Mouse (Mus musculus) hindbrain, embryonic 10.5 days (tissue): ENCODE measurements around the gene Gucy1b2. TPM values are rescaled to one million over a fixed set of nuclear protein-coding genes. Genes with fewer than 3 reads are reported as not detected.

Experiments
- DNase-seq: peaks from one replicate; pipeline ENCODE4 v3.0.0-alpha.2; 2017; ENCODE audit warnings: low spot score
- H3K27ac ChIP-seq: fragments of 300-500 bp; sonication (generic); 2 replicates; pipeline ENCODE4 v1.5.1; 2016; ENCODE audit warnings: mild to moderate bottlenecking, moderate library complexity
- H3K27me3 ChIP-seq: fragments of 300-500 bp; sonication (generic); 2 replicates; pipeline ENCODE4 v1.6.1; 2016; ENCODE audit warnings: mild to moderate bottlenecking; ENCODE audit not compliant: poor library complexity, insufficient read depth, severe bottlenecking
- H3K36me3 ChIP-seq: fragments of 300-500 bp; sonication (generic); 2 replicates; pipeline ENCODE4 v1.6.1; 2016; ENCODE audit warnings: mild to moderate bottlenecking, moderate library complexity
- H3K4me1 ChIP-seq: fragments of 300-500 bp; sonication (generic); replicated peaks from 2 replicates; pipeline ENCODE4 v1.6.1; 2016; ENCODE audit warnings: mild to moderate bottlenecking
- H3K4me3 ChIP-seq: fragments of 300-500 bp; sonication (generic); 2 replicates; pipeline ENCODE4 v1.5.1; 2016; ENCODE audit warnings: mild to moderate bottlenecking, moderate library complexity
- H3K9me3 ChIP-seq: fragments of 300-500 bp; sonication (generic); 2 replicates; pipeline ENCODE4 v1.6.1; 2016; ENCODE audit warnings: mild to moderate bottlenecking, moderate library complexity
- WGBS: fragments of 180-500 bp; shearing (Covaris S2); methylation state at CpG from one replicate; pipeline ENCODE4 v1.1.7; 2016; 5-methylcytosine and 5-hydroxymethylcytosine counted together
- polyA plus RNA-seq: library from polyadenylated mRNA; unstranded; fragments of >200 nt; fragmentation: Nextera tagmentation; extraction: Ambion mirVana; gene quantifications from 2 replicates; pipeline ENCODE4 v1.2.1, GENCODE M21; 2016

Gucy1b2 gene
- polyA plus RNA-seq, 1 experiment from 2014 or later, result 0.09 TPM

DNA sequence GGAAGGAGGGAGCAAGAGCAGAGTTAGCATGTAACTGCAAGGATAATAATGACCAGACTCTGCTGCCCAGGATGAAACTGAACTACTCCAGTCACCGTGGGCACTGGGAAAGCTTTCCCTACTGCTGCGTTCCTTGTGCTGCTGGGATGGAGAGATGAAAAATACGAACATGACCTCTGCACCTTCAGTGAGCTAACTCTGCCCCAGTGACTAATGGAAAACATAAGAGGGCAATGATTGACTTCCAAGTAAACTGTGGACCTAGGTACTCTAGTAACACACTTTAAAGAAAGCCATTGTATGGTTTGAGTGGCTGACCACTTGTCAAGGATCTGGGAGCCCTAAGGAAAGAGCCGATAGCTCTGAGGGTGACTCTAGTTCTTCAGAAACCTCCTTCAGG, 17.9 kb downstream of the Gucy1b2 start:
- 80% methylated on average over 4 of the region's 4 CpGs for WGBS

DNA sequence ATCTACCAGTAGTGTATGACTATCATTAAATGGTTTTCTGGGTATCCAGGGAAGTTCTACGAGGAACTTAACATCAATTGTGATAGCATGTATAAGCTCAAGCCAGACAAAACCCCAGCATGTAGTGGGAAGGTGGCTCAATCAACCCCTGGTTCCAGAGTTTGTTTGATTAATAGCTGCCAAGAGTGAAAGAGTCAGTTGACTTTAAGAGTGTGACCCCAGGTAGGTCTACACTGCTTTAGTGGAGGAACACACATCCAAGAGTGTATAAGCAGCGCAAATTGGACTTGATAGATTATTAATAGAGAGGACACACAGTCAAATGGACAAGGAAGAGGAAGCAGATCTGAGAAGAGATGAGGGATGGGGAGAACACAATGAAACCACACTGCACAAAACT, 18.3 kb downstream of the Gucy1b2 start:
- WGBS, result 87% methylated on average over 2 of the region's 2 CpGs
- H3K4me1 ChIP-seq, result no peaks in the 10 kb centered on the region

More for the DNA sequence above, 17.9 kb downstream of the Gucy1b2 start:
- Histone ChIP-seq H3K9me3 (no peaks in the 10 kb centered on the region), H3K27ac (no peak overlapping the region), H3K27me3 (no peaks in the 10 kb centered on the region), H3K4me3 (no peak overlapping the region), H3K36me3 (no peaks in the 10 kb centered on the region), H3K4me1 (no peaks in the 10 kb centered on the region)
- DNase-seq, result no peak

DNA sequence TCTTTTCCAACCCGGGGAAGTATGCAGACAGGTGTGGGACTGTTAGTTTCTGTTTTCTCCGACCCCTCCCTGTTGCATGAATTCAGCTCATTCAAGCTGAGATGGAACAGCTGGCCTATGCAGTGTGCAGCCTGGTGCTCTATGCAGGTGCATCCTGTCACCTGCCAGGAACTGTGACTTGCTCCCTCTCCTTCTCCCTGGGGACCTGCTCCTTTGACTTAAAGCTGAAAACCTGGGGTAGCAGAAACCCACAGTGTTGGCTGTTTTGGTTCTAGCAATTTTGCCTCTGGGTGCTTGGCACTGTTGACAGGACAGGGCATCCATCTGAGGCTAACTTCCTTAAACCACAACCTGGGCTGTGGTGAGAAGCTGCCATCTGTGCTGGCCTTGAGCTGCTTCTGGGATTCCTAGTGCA, 30.8 kb downstream of the Gucy1b2 start:
- no peaks in the 10 kb centered on the region; the same call in 1 of the 2 replicates for H3K4me1 ChIP-seq
- no peak overlapping the region for H3K4me3 ChIP-seq
- WGBS, result 73% methylated on average over 2 of the region's 2 CpGs
- H3K9me3 ChIP-seq, result no peaks in the 10 kb centered on the region
- H3K36me3 ChIP-seq, result no peaks in the 10 kb centered on the region
- no peak overlapping the region for H3K27ac ChIP-seq
- DNase-seq, result no peak
- H3K27me3 ChIP-seq, result no peaks in the 10 kb centered on the region

More for the DNA sequence above, 18.3 kb downstream of the Gucy1b2 start:
- Histone ChIP-seq H3K27me3 (no peaks in the 10 kb centered on the region), H3K36me3 (no peaks in the 10 kb centered on the region), H3K9me3 (no peaks in the 10 kb centered on the region), H3K4me3 (no peak overlapping the region), H3K27ac (no peak overlapping the region)
- no peak for DNase-seq

DNA sequence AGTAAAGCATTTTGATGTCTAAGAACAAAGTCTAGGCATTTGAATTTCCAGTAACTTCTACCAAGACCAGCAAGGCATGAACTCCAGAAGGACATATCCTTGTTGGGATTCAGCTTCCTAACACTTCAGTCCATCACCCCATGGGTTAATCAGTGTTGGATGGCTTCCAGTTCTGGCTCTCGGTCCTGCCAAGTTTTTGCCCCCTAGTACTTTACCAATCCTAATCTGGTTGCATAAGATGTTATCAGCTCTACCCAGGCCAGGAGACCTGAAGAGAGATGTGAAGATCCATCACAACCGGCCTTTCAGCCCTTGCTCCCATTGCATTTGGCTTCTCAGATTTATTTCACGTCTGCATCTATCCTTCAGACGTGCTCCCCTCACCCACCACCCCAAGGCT, 33.8 kb downstream of the Gucy1b2 start:
- no peak overlapping the region for H3K4me3 ChIP-seq
- H3K27ac ChIP-seq, result no peak overlapping the region
- 86% methylated on average over 4 of the region's 4 CpGs for WGBS
- DNase-seq, result no peak
- no peaks in the 10 kb centered on the region for H3K27me3 ChIP-seq
- no peaks in the 10 kb centered on the region for H3K36me3 ChIP-seq
- H3K4me1 ChIP-seq, result peaks cover 1% of the 10 kb centered on the region
- H3K9me3 ChIP-seq, result no peaks in the 10 kb centered on the region

DNA sequence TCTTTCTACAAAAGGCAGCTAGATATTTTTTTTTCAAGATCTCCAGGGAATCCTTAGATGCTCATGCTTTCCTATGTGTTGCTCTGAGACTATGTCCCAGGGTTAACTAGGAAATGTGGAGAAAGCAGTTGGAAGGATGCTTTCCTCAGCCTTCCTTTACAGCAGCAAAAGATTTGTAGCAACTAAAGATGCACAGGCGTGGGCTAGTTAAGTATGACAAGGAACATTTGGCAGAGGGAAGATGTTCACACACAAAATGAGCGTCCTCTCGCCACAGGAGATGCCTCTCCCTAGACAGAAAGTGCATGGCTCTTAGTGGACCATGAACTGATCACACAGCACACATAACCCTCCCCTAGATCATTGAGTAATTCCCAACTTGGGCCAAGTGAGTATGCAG, 38.6 kb downstream of the Gucy1b2 start:
- Histone ChIP-seq H3K36me3 (no peaks in the 10 kb centered on the region), H3K9me3 (no peaks in the 10 kb centered on the region), H3K27ac (no peak overlapping the region; the same call in 1 of the 2 replicates), H3K27me3 (no peaks in the 10 kb centered on the region), H3K4me1 (peaks cover 22% of the 10 kb centered on the region), H3K4me3 (no peak overlapping the region)
- WGBS, result 89% methylated on average over 3 of the region's 3 CpGs
- no peak for DNase-seq

DNA sequence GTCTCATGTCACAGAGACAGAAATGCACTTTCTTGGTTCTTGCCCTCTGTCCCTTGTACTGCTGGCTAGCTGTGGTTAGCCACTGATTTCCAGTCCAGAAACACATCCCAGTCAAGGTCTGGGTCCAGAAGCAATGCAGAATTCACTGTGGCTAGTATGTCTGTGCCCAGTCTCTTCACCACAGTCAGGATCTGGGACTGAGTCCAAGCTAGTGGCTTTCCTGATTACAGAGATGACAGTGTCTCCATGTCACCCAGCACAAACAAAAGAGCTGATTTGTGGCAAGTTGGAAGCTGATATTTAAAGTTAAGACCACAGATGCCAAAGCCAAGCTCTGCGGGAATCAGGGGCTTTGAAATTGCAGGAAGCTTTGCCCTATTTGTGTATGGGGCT, 39.4 kb downstream of the Gucy1b2 start:
- peak overlapping the region; percentile 42 for H3K27ac ChIP-seq
- 57% methylated on average over 1 of the region's 1 CpGs for WGBS

DNA sequence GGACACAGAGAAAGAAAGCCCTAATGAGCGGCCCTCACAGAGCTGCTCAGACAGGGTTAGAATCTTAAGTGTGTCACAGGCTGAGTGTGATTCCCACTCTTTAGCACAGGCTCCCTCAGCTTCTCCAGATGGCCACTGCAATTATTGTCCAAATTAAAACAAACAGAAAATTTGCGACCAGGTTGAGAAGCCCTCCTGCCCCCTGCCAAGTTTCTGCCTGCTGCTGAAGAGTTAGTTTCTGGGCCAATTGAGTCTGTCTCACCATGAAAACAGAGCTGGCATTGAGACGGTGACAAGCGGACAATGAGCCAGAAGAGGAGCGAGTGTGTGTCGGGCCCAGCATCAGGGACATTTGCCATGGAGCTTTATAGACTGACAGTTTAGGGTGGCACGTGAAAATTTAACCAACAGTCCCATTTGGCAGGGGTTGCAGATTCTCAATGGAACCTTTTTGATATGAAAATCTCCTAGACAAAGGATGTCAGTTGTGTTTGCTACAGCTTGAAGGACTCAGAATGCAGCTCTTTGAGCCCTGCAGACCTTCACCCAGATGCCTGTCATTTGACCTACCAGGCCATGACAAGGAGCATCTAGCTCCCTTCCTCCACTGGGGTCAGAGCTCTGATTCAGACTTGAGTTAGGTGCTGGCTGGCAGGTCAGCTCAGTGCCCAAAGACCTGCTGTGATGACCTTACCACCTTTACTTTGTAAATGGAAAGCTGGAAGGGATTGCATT, 39.9 kb downstream of the Gucy1b2 start:
- Histone ChIP-seq H3K9me3 (no peaks in the 10 kb centered on the region), H3K27me3 (no peaks in the 10 kb centered on the region), H3K4me1 (peaks cover 22% of the 10 kb centered on the region), H3K27ac (peak overlapping the region; percentile 73), H3K4me3 (no peak overlapping the region), H3K36me3 (no peaks in the 10 kb centered on the region)
- WGBS, result 42% methylated on average over 7 of the region's 7 CpGs
- peak; percentile 36 for DNase-seq

More for the DNA sequence above, 39.4 kb downstream of the Gucy1b2 start:
- Histone ChIP-seq H3K4me1 (peaks cover 22% of the 10 kb centered on the region), H3K36me3 (no peaks in the 10 kb centered on the region), H3K9me3 (no peaks in the 10 kb centered on the region), H3K27me3 (no peaks in the 10 kb centered on the region), H3K4me3 (no peak overlapping the region)
- DNase-seq, result no peak

DNA sequence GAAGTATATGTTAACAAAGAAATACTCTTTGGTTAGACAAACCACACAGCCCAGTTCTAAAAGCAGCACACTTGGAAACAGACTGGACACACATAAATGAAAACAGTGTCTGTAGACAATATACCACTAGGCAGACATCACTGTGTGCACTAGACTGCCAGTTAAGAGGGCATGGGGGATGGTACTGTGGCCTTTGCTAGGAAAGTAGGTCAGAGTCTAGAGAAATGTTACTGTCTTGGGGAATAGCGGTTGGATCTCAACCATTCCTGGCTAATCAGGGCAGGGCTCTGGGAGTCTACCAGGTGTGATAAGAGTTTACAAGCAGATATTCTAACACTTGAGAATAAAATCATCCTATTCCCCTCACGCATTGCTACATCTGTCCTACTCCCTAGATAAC, 60.7 kb downstream of the Gucy1b2 start:
- H3K27me3 ChIP-seq, result no peaks in the 10 kb centered on the region
- no peak overlapping the region for H3K4me3 ChIP-seq
- no peaks in the 10 kb centered on the region for H3K36me3 ChIP-seq
- H3K9me3 ChIP-seq, result no peaks in the 10 kb centered on the region
- peaks cover 3% of the 10 kb centered on the region; the same call in 1 of the 2 replicates for H3K4me1 ChIP-seq
- no peak overlapping the region for H3K27ac ChIP-seq
- 86% methylated on average over 2 of the region's 2 CpGs for WGBS
- no peak for DNase-seq

DNA sequence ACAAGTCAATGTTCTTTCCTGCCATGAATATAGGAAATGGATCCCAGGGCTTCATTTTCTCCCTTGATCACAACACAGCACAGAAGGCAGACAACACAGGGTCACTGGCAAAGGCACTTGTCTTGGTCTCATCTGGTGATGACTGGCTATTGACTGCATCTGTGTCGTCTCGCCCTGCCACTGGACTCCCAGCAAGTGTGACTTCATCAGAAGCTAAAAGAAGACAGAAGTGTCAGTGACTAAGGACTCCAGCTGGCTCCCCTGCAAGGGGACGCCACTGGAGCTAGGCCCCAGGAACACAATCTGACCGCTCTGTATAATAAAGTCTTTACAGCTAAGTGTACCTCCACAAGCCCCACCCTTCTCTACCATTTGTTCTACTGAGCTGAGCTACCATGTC, 63.3 kb downstream of the Gucy1b2 start:
- Histone ChIP-seq H3K4me1 (peaks cover 22% of the 10 kb centered on the region), H3K27me3 (no peaks in the 10 kb centered on the region), H3K27ac (no peak overlapping the region), H3K9me3 (no peaks in the 10 kb centered on the region), H3K36me3 (no peaks in the 10 kb centered on the region), H3K4me3 (no peak overlapping the region)
- no peak for DNase-seq
- 78% methylated on average over 4 of the region's 4 CpGs for WGBS

DNA sequence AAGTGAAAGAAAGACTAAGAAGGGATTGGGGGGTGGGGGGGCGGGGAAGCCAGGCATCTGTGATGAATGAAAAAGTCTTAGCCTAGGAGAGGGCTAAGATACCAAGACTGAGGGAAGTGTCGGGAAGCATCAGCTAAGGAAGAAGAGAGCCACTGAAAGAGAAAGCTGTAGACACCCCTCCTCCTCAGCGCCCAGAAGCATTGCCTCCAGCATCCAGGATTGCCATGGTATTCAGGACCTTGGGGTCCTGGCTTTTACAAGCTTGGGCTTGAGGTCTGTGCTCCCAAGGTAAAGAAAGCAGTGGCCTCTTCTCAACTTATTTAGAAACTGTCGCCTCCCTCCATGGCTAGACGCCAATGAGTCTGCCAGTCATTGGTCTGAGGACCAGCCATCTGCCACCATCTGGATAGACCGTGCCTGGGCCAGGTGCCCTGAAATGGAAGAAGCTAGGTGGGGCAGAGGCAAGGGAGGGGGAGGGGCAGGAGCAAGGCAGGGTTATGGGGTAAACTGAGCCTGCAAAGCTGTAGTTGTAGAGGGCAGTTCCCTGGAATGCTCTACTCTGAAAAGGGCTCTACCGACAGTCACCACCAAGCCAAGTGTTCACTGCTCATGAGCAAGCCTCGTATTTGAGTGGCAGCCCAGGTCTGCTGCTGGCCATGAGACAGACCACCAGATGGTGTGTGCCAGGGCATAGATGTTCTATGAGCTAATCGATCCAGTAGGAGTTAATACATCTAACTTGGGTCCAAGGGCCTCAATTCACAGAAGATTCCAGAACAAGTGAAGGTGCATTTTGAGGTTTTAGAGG, 66.2 kb downstream of the Gucy1b2 start:
- peaks cover 22% of the 10 kb centered on the region for H3K4me1 ChIP-seq
- DNase-seq, result no peak
- no peaks in the 10 kb centered on the region for H3K9me3 ChIP-seq
- H3K27me3 ChIP-seq, result no peaks in the 10 kb centered on the region
- H3K36me3 ChIP-seq, result no peaks in the 10 kb centered on the region
- WGBS, result 82% methylated on average over 9 of the region's 9 CpGs
- H3K27ac ChIP-seq, result peak overlapping the region; percentile 46; the same call in 1 of the 2 replicates
- H3K4me3 ChIP-seq, result no peak overlapping the region

DNA sequence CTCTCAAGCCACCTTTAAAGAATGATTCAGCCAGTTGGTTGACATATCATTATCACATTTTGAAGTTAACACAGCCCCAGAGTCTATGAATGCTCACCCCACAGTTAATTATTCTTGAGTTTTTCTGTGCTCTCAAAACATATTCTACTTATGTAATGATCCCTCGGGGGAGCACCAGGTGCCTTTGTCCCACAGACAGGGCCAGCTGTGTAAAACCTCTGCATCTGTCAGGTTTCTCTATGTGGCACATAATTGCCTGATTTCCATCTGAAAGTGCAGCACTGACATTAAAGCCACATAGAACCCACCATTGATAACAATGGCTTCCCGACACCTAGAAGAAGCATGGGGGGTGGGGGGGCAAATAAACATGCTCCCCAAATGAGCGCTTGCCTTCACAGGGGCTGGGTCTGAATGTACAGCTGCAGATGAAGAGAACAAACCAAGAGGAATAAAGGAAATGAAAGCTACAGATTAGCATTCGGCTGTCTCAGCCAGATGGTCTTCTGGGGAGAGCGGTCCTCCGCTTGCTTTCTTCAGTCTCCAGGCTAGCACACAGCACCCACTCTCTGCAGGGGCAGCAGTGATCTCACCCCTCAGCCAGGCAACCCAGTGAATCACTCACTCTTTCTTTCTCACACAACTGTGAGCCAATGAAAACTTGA, 66.9 kb downstream of the Gucy1b2 start:
- no peak for DNase-seq
- Histone ChIP-seq H3K27me3 (no peaks in the 10 kb centered on the region), H3K27ac (peak overlapping the region; percentile 46; the same call in 1 of the 2 replicates), H3K4me1 (peaks cover 22% of the 10 kb centered on the region), H3K36me3 (no peaks in the 10 kb centered on the region), H3K4me3 (no peak overlapping the region), H3K9me3 (no peaks in the 10 kb centered on the region)
- 62% methylated on average over 6 of the region's 6 CpGs for WGBS

DNA sequence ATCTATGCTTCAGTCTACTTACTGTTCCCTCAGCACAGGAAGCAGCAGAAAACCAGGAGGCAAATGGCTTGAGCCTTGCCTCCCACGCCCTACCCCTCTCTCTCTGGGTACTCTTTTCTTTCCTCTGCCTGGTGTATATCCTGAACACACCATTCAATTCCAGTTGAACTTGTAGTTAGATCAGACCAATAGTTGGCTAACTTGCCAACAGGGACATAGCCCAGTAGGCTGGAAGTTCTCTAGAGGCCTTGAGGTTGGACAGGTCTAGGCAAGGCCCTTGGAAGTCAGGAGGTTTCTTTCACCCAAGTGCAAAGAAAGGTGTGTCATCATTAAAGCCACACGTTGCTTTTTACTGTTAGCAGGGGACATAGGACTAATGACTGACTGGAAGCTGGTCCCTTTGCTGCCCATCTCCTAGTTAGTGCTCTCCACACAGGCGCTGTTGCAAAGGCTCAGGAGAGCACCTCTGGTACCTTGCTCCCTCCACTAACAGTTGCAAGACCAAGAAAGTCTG, 72.2 kb downstream of the Gucy1b2 start:
- Histone ChIP-seq H3K27me3 (no peaks in the 10 kb centered on the region), H3K4me1 (peaks cover 4% of the 10 kb centered on the region), H3K9me3 (no peaks in the 10 kb centered on the region), H3K36me3 (no peaks in the 10 kb centered on the region), H3K4me3 (no peak overlapping the region), H3K27ac (no peak overlapping the region)
- 91% methylated on average over 3 of the region's 3 CpGs for WGBS
- no peak for DNase-seq
